ENCODE assay signal across 9 mouse cellular contexts in the genomic region with DNA sequence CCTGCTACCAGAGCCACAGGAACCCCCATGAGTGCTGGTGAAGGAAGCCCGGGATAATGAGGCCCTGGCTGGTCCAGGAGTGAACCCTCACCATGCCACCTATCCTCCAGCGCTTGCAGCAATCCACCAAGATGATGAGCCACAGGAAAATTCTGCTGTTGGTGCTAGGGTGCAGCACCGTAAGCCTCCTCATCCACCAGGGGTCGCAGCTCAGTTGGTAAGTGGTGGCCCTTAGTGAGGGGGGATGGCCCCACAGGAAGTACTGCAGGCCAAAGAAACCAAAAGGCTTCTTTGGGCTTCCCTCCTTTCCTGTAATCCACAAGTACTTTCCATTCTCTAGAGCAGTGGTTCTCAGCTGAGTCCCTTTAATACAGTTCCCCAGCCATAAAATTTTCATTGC. TPM values are rescaled to one million over a fixed set of nuclear protein-coding genes. Genes with fewer than 3 reads are reported as not detected.
DNase-seq lines count a peak whose midpoint lies in the region; ATAC-seq and TF ChIP-seq lines count a peak whose summit lies in the region.
"Had no signal": no experiment of that assay in that cellular context is flagged by ENCODE, and none has a peak within 500 bp of the region (broad histone marks: within the 10 kb centered on the region; RNA-seq: fewer than 3 reads in every experiment).

No protein-coding gene starts in this region.

- H3K79me3 ChIP-seq in C2C12 (ENCODE audit: low read depth), result no peaks in the 10 kb centered on the region

- no peaks in the 10 kb centered on the region for H3K36me3 ChIP-seq in C2C12 (ENCODE audit: control insufficient read depth, insufficient read depth)
- no peaks in the 10 kb centered on the region; the same call in 1 of the 2 replicates for H3K36me3 ChIP-seq in ES-E14 (ENCODE audit: control insufficient read depth, insufficient read depth, low read length, poor library complexity, severe bottlenecking)
- no peaks in the 10 kb centered on the region; the same call in none of the 2 replicates for H3K36me3 ChIP-seq in embryonic facial prominence, embryonic 11.5 days (replicated peaks; ENCODE audit: control insufficient read depth, insufficient read depth, low read depth, low read length)
- peaks cover 18% of the 10 kb centered on the region for H3K36me3 ChIP-seq in limb, embryonic 10.5 days
- H3K36me3 ChIP-seq in spleen, adult 2 months (ENCODE audit: control insufficient read depth, insufficient read depth, low read length), result no peaks in the 10 kb centered on the region

- no peak overlapping the region for H3K27ac ChIP-seq in ES-E14 (ENCODE audit: insufficient read depth, low read depth, low read length, poor library complexity, severe bottlenecking)
- H3K27ac ChIP-seq in embryonic facial prominence, embryonic 11.5 days (replicated peaks; ENCODE audit: low read depth, low read length), result no peak overlapping the region
- no peak overlapping the region for H3K27ac ChIP-seq in limb, embryonic 10.5 days
- no peak overlapping the region for H3K27ac ChIP-seq in spleen, adult 2 months (ENCODE audit: insufficient read depth, low read length)

- in situ Hi-C loops in ES-E14 (cut with MboI; ENCODE audit: low sequenced_read_pairs in 2 of 2, unreplicated experiment in 2 of 2), result no loop called here

- WGBS in embryonic facial prominence, embryonic 11.5 days, result 16% methylated on average over 4 of the region's 4 CpGs
- 24% methylated on average over 4 of the region's 4 CpGs for WGBS in limb, embryonic 10.5 days
- 6% methylated on average over 4 of the region's 4 CpGs for WGBS in spleen, adult 2 months

- TF ChIP-seq POLR2A in spleen, adult 2 months (IDR thresholded peaks at IDR 0.05; ENCODE audit: low read depth, low read length), result no peak

- no peaks in the 10 kb centered on the region for H3K79me2 ChIP-seq in C2C12 (ENCODE audit: control insufficient read depth, insufficient read depth)

- H3K27me3 ChIP-seq in C2C12 (ENCODE audit: control insufficient read depth, insufficient read depth, insufficient read length), result no peaks in the 10 kb centered on the region
- H3K27me3 ChIP-seq in embryonic facial prominence, embryonic 11.5 days (ENCODE audit: control insufficient read depth, insufficient read depth, low read length), result no peaks in the 10 kb centered on the region
- peaks cover 24% of the 10 kb centered on the region for H3K27me3 ChIP-seq in limb, embryonic 10.5 days (ENCODE audit: low read depth, poor library complexity, severe bottlenecking)
- H3K27me3 ChIP-seq in spleen, adult 2 months (ENCODE audit: control insufficient read depth, insufficient read depth, low read length), result peaks cover 1% of the 10 kb centered on the region

- no peak for ATAC-seq in embryonic facial prominence, embryonic 11.5 days (replicated peaks; ENCODE audit: insufficient number of reproducible peaks, low FRiP score, low TSS enrichment, low read depth)
- ATAC-seq in cerebellum, adult (ENCODE audit: insufficient number of reproducible peaks, low FRiP score, low TSS enrichment), result no peak

- H3K4me1 ChIP-seq in ES-E14 (ENCODE audit: control insufficient read depth in 2 of 2, insufficient read depth in 2 of 2, low read length in 2 of 2, poor library complexity in 1 of 2), result peaks cover 1 to 13% of the 10 kb centered on the region in 2 experiments; a peak in 3 of 4 replicates
- 0 out of 2 replicates have a peak, but pooled peaks cover 2% of the 10 kb centered on the region for H3K4me1 ChIP-seq in embryonic facial prominence, embryonic 11.5 days (ENCODE audit: control insufficient read depth, insufficient read depth, low read length)
- H3K4me1 ChIP-seq in limb, embryonic 10.5 days, result peaks cover 20% of the 10 kb centered on the region
- H3K4me1 ChIP-seq in spleen, adult 2 months (ENCODE audit: control insufficient read depth, insufficient read depth, insufficient read length), result peaks cover 2% of the 10 kb centered on the region; the same call in 1 of the 2 replicates

- H3K4me2 ChIP-seq in embryonic facial prominence, embryonic 11.5 days (ENCODE audit: low read depth, low read length), result no peak overlapping the region

- peak; percentile 59 for TF ChIP-seq CTCF in C2C12 (IDR thresholded peaks at IDR 0.05; ENCODE audit: control insufficient read depth, insufficient read depth, insufficient read length)
- peak; percentile 68; the same call in 1 of the 2 replicates for TF ChIP-seq CTCF in spleen, adult 2 months (IDR thresholded peaks at IDR 0.05; ENCODE audit: extremely low read depth, insufficient read depth, insufficient read length, insufficient replicate concordance)

- H3ac ChIP-seq in C2C12 (ENCODE audit: control insufficient read depth, insufficient read length, low read depth), result no peak overlapping the region

- H3K4me3 ChIP-seq in C2C12 (ENCODE audit: insufficient read depth, poor library complexity, severe bottlenecking) (no peak overlapping the region), ES-E14 (ENCODE audit: insufficient read depth in 1 of 2, low read depth in 1 of 2, low read length in 2 of 2, poor library complexity in 1 of 2, severe bottlenecking in 1 of 2) (no peak overlapping the region)
- no peak overlapping the region for H3K4me3 ChIP-seq in embryonic facial prominence, embryonic 11.5 days (ENCODE audit: low read depth, low read length)
- no peak overlapping the region for H3K4me3 ChIP-seq in limb, embryonic 10.5 days
- H3K4me3 ChIP-seq in spleen, adult 2 months (ENCODE audit: extremely low read depth, insufficient read depth, insufficient read length), result no peak overlapping the region

- no peaks in the 10 kb centered on the region for H3K9me3 ChIP-seq in ES-E14 (ENCODE audit: control insufficient read depth, insufficient read depth, low read depth, low read length)
- H3K9me3 ChIP-seq in embryonic facial prominence, embryonic 11.5 days (replicated peaks; ENCODE audit: control insufficient read depth, low read length), result no peaks in the 10 kb centered on the region; the same call in 1 of the 2 replicates
- H3K9me3 ChIP-seq in limb, embryonic 10.5 days (replicated peaks), result peaks cover 8% of the 10 kb centered on the region; the same call in 1 of the 2 replicates

- H3K9ac ChIP-seq in ES-E14 (ENCODE audit: insufficient read depth, low read depth, low read length, poor library complexity, severe bottlenecking), result peak overlapping the region; percentile 21; the same call in 1 of the 2 replicates
- no peak overlapping the region for H3K9ac ChIP-seq in embryonic facial prominence, embryonic 11.5 days (replicated peaks; ENCODE audit: low read length)

- DNase-seq in layer of hippocampus, adult 11-12 months (ENCODE audit: low spot score), result peak; percentile 52
- no peak for DNase-seq in layer of hippocampus, adult 9-11 months
- DNase-seq in ES-E14 (ENCODE audit: low read depth, low spot score), result peak; percentile 65
- DNase-seq in embryonic facial prominence, embryonic 11.5 days (ENCODE audit: low spot score), result peak; percentile 71
- DNase-seq in limb, embryonic 10.5 days (ENCODE audit: low spot score), result peak; percentile 62
- DNase-seq in spleen, adult 2 months (ENCODE audit: low read depth in 1 of 2, low spot score in 2 of 2), result peak; percentile 52 to 75

TF ChIP-seq in C2C12, 6 proteins besides CTCF, POLR2A, EP300 and RAD21:
- TF ChIP-seq FOSL1 (IDR thresholded peaks at IDR 0.05; ENCODE audit: insufficient read depth, low read length, poor library complexity, severe bottlenecking), result no peak
- TF ChIP-seq MYOG (IDR thresholded peaks at IDR 0.05; ENCODE audit: control insufficient read depth, extremely low read depth, insufficient read length), result no peak
- no peak for TF ChIP-seq MAX (IDR thresholded peaks at IDR 0.05)
- TF ChIP-seq CEBPB (IDR thresholded peaks at IDR 0.05; ENCODE audit: low read depth), result no peak
- TF ChIP-seq USF1 (IDR thresholded peaks at IDR 0.05; ENCODE audit: low read depth), result no peak
- no peak for TF ChIP-seq MYOD1 (IDR thresholded peaks at IDR 0.05; ENCODE audit: control insufficient read depth, insufficient read length, low read depth)
TF ChIP-seq in C2C12: peak in this region for 0.

TF ChIP-seq in ES-E14, 5 proteins besides CTCF, POLR2A, EP300 and RAD21:
- TF ChIP-seq ZNF384 (IDR thresholded peaks at IDR 0.05; ENCODE audit: low read depth, low read length), result no peak
- no peak for TF ChIP-seq MAFK (IDR thresholded peaks at IDR 0.05; ENCODE audit: insufficient read depth, low read depth, low read length)
- TF ChIP-seq HCFC1 (IDR thresholded peaks at IDR 0.05; ENCODE audit: borderline replicate concordance, insufficient read depth, low read length), result no peak
- TF ChIP-seq ZC3H11A (IDR thresholded peaks at IDR 0.05; ENCODE audit: borderline replicate concordance, low read depth, low read length), result no peak
- no peak for TF ChIP-seq CHD2 (IDR thresholded peaks at IDR 0.05; ENCODE audit: low read depth, low read length)
TF ChIP-seq in ES-E14: peak in this region for 0.

RNA-seq across cellular contexts. Expression of a gene that starts 4.3 kb away (rescaled TPM):
- not detected for polyA plus RNA-seq in C2C12 (2012; fragmentation: generic; extraction: Trizol)
- total RNA-seq in ES-E14 (2012; rRNA removed), result 2.1 and 3.2 TPM in 2 replicates
- 8.5 and 11.3 TPM in 2 replicates for polyA plus RNA-seq in embryonic facial prominence, embryonic 11.5 days (2014; fragmentation: Nextera tagmentation; extraction: Ambion mirVana)
- 5.0 and 8.4 TPM in 2 replicates for polyA plus RNA-seq in limb, embryonic 10.5 days (2016; fragmentation: Nextera tagmentation; extraction: Ambion mirVana)
- 0.37 and 0.69 TPM in 2 replicates for polyA plus RNA-seq in spleen, adult 2 months (2012; rRNA removed)

RNA-seq across cellular contexts. Expression of a gene that starts 7.2 kb away (rescaled TPM):
- 149 TPM for polyA plus RNA-seq in C2C12 (2012; fragmentation: generic; extraction: Trizol)
- 165 and 175 TPM in 2 replicates for total RNA-seq in ES-E14 (2012; rRNA removed)
- polyA plus RNA-seq in embryonic facial prominence, embryonic 11.5 days (2014; fragmentation: Nextera tagmentation; extraction: Ambion mirVana), result 375 and 387 TPM in 2 replicates
- 419 and 440 TPM in 2 replicates for polyA plus RNA-seq in limb, embryonic 10.5 days (2016; fragmentation: Nextera tagmentation; extraction: Ambion mirVana)
- polyA plus RNA-seq in spleen, adult 2 months (2012; rRNA removed), result 117 and 144 TPM in 2 replicates

RNA-seq across cellular contexts. Expression of a gene that starts 29.5 kb away (rescaled TPM):
- polyA plus RNA-seq in C2C12 (2012; fragmentation: generic; extraction: Trizol), result 10.1 TPM
- total RNA-seq in ES-E14 (2012; rRNA removed), result 5.4 and 7.2 TPM in 2 replicates
- 24.4 and 28.4 TPM in 2 replicates for polyA plus RNA-seq in embryonic facial prominence, embryonic 11.5 days (2014; fragmentation: Nextera tagmentation; extraction: Ambion mirVana)
- polyA plus RNA-seq in limb, embryonic 10.5 days (2016; fragmentation: Nextera tagmentation; extraction: Ambion mirVana), result 25.7 and 31.1 TPM in 2 replicates
- polyA plus RNA-seq in spleen, adult 2 months (2012; rRNA removed), result 35.0 and 44.5 TPM in 2 replicates

RNA-seq across cellular contexts. Expression of a gene that starts 33.1 kb away (rescaled TPM):
- not detected for polyA plus RNA-seq in C2C12 (2012; fragmentation: generic; extraction: Trizol)
- not detected in 2 replicates for total RNA-seq in ES-E14 (2012; rRNA removed)
- polyA plus RNA-seq in embryonic facial prominence, embryonic 11.5 days (2014; fragmentation: Nextera tagmentation; extraction: Ambion mirVana), result not detected in 2 replicates
- not detected in 2 replicates for polyA plus RNA-seq in limb, embryonic 10.5 days (2016; fragmentation: Nextera tagmentation; extraction: Ambion mirVana)
- not detected in 2 replicates for polyA plus RNA-seq in spleen, adult 2 months (2012; rRNA removed)
- polyA plus RNA-seq: neural tube, embryonic 14.5 days had no signal

RNA-seq across cellular contexts. Expression of a gene that starts 46.9 kb away (rescaled TPM):
- polyA plus RNA-seq in C2C12 (2012; fragmentation: generic; extraction: Trizol), result 85.8 TPM
- total RNA-seq in ES-E14 (2012; rRNA removed), result 1.1 and 2.1 TPM in 2 replicates
- polyA plus RNA-seq in embryonic facial prominence, embryonic 11.5 days (2014; fragmentation: Nextera tagmentation; extraction: Ambion mirVana), result 0.69 and 1.3 TPM in 2 replicates
- 0.26 and 1.1 TPM in 2 replicates for polyA plus RNA-seq in limb, embryonic 10.5 days (2016; fragmentation: Nextera tagmentation; extraction: Ambion mirVana)
- polyA plus RNA-seq in spleen, adult 2 months (2012; rRNA removed), result 0.32 and 0.82 TPM in 2 replicates
